Mouse (Mus musculus): ENCODE measurements around the gene Prss8.
A peak's percentile ranks its signal among the peaks of the same experiment; 100 is the strongest.
"Not testable (repeated sequence)": the region's sequence is repeated elsewhere in the genome, so short reads cannot be mapped to it uniquely, and the experiment has no call there.

Gene Prss8

DNA sequence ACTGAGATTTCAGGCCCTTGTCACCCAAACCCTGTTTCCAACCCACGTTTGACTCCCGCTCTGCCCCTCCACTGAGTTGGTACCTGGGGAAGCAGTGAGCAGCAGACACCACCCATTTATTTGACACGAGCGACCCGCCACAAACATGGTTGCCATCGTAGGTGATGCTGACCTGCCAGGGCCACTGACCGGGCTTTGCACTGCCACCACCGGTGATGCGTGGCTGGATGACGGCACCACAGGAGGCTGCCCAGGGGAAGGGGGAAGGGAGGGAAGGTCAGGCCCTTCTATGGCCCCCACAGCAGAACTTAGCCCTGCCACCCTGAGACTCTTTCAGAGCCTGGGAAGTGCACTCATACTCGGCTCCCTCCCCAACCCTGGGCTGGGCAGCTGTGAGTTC lies 2.2 kb downstream of the Prss8 start:
- DNase-seq = no peak

DNA sequence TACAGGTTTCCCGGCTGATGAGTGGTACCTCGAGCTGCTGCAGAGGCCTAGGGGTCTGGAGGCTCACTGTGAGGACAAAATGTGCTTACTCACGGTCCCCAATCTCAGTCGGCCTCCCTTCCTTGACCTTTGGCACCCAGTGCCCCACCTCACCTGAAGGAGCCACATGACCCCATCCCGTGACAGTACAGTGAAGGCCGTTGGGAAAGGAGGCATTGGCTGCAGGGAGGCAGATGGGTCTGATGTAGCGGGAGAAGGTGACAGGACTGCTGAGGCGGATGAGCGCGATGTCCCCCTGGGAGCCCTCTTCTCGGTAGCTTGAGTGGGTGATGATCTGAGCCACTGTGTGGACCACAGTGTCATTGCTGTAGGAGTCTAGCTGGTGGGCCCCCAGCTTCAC lies 3.1 kb downstream of the Prss8 start:
- peak; percentile 76 for DNase-seq

DNA sequence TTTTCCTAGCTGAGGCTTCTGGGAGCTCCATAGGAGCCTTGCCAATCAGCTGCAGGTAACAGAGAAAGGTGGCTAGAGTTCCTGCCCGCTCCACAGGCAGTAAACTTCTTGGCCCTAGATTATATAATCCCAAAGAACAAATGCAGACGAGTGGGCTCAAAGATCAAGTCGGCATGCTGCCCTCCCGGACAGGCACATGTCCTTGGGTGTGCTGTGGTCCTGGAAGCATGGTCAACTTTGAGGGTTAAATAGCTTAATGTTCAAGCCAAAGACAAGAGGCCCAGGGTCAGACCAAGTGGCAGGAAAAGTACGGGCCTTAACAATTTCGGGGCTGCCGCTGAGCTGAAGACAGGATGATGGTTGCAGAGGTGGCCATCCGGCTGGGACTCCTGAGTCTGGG lies 3.8 kb downstream of the Prss8 start:
- DNase-seq = peak; percentile 82

DNA sequence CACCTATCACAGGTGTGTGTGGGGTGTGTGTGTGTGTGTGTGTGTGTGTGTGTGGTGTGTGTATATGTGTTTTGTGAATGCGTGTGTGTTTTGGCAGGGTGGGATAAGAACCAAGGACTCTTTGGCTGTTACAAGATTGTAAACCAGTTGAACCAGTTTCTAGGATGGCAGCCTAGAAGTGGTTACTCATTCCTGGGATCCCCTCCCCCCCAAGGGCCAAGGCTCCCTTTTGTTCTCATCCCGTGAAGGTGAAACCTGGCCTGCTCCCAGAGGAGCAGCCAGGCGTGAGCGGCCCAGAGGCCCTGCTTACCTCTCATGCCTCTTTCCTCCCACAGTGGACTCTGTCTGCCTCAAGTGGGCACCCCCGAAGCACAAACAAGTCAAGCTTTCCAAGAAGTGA lies 4.7 kb downstream of the Prss8 start:
- DNase-seq = peak; percentile 92

DNA sequence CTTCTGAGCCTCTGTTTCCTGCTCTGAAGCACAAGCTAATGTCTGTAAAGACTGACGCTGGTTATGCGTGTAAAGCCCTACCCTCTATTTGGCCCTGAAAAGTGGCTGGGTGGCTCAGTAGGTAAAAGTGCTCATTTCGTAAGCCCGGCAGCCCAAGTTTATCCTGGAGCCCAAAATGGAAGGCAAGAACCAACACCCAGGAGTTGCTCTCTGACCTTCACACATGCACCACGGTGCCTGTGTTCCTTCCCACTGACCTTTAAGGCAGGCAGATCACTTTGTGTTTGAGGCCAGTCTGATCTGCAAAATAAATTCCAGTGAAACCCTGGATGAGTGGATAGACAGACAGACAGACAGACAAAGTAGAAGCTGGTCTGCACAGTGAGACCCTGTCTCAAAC lies 6.2 kb downstream of the Prss8 start:
- DNase-seq = no peak

DNA sequence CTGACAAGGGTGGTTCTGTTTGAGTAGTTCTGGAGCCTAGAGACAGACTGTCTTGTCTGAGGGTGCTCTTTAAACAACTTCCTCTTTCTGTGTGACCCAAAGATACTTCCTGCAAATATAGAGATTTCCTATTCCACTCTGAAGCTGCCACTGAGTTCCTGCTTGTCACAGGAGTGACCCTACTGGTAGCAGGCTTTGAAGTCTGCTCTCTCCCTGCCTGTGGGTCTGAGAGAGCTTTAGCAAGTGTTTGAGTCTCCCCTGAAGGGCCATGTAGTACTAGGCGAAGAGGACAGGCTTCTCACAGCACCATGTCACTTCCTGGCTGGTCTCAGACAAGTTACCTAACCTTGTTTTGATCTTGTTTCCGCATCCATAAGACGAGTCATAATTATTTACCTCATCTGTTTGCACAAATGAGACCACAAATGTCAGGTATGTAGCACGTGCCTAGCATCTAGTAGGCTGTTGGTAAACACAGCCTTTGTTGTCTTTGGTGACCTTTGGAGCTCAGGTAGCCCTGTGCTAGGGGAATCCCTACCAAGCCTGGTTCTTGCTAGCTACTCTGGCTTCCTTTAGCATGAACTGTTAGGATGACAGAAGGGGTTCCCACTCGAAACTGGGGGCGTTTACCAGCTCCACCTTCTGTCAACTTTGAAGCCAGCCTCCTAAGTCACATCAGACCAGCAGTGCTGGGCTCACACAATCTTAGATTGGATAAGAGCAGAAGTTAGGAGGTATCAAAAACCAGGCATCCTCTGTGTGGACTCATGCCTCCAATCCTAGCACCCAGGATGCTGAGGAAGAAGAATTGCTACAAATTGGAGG lies 7.2 kb downstream of the Prss8 start:
- DNase-seq = no peak

DNA sequence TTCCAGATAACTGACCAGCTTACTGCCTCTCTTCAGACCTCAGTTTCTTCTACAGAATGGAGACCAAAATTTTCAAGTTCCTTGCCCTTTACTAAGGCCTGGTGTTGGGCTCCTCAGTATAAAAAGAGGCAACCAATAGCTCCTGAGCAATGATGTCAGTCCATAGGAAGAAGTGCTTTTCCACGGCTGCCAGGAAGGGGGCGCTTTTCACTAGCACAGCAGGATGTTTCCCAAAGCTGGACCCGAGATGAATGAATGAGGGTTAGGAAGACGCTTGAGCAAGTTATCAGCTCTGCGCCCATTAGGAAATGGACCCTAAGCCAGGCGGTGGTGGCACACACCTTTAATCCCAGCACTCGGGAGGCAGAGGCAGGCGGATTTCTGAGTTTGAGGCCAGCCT lies 8.4 kb downstream of the Prss8 start:
- no peak for DNase-seq

DNA sequence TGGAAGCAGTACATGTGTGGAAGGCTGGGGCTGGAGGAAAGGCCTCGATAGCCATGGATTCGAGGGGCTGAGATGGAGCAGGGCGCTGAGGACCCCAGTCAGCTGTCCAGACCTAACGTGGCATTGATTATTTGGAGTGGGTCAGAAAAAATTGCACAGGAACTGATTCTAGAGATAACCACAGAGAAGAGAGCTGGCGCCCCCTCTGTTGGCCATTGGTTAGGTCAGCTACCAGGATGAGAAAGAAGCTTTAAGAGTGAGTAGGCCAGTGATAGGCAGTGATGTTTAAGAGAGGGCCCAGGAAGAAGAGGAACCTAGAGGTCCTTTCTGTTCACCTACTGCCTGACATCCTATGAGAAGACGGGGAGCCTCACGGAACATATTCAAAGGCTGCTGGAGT lies 10.6 kb downstream of the Prss8 start:
- no peak for DNase-seq

DNA sequence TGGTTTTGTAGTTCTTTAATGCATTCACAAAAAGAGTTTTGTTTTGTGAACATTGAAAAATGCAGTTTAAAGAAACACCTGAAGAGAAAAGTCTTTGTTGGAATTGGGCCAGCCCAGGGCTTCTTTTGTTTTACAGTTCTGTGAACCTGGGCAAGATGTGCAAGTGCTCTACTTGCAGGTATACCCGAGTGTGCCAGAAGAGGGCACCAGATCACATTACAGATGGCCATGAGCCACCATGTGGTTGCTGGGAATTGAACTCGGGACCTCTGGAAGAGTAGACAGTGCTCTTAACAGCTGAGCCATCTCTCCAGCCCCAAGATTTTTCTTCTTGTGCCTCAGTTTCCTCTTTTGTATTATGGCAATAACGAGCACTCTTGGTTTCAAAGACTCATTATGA lies 11.7 kb downstream of the Prss8 start:
- peak; percentile 73 for DNase-seq

DNA sequence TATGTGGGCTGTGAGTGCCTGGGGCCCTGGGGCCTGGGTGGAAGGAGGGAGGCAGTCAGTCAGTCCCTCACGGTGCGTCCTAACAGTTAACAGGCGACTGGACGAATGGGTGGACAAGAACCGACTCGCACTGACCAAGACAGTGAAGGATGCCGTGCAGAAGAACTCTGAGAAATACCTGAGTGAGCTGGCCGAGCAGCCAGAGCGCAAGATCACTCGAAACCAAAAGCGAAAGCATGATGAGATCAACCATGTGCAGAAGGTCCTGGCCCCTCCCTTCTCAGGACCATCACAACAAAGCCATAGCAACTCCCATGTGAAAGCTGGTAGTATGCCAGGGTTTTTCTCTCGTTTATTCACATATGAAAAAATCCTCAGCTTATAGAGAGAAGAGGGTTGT lies 14.6 kb downstream of the Prss8 start:
- DNase-seq = no peak

DNA sequence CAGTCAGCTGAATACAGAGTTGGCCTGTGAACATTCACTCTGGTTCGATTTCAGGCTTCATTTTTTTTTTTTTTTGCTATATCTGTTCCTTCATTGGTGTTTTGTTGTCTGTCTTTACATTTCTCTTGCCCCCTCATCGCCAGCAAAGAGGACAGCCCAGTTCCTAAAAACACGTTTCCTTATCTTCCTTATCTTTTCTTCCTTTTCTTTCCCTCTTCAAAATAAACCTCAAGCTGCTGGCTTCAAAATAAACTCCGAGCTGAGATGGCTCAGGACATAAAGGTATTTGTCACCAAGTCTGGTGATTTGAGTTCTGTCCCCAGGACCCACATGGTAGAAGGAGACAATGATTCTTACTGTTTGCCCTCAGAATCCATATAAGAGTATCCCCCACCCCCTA lies 17.0 kb downstream of the Prss8 start:
- DNase-seq = no peak

DNA sequence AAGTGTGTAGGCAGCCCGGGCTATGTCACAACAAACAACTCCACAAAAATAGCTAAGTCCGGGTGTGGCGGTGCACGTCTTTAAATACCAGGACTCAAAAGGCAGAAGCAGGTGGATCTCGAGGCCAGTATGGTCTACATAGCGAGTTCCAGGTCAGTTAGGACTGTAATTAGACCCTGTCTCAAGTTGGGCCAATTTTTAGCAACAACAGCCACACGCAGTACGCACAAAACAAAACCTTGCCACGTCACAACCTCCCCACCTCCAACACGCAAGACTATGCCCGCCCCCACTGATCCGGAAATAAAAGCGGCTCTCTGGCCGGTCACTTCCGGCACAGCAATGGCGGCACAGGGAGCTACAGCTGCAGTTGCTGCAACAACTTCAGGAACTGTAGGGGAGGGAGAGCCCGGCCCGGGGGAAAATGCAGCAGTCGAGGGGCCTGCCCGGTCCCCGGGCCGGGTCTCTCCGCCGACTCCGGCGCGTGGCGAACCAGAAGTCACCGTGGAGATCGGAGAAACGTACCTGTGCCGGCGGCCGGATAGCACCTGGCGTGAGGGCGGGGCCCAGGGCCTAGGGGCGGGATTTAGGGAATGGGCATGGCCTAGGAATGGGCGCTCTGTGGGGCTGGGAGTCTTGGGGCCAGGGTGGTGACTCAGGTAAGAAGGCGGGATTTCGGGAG lies 17.6 kb downstream of the Prss8 start, which contains the start of gene Kat8:
Gene Kat8, plus strand, starts transcription at position 327 of the 682 bp plus-strand sequence.
- DNase-seq = peak; percentile 94

DNA sequence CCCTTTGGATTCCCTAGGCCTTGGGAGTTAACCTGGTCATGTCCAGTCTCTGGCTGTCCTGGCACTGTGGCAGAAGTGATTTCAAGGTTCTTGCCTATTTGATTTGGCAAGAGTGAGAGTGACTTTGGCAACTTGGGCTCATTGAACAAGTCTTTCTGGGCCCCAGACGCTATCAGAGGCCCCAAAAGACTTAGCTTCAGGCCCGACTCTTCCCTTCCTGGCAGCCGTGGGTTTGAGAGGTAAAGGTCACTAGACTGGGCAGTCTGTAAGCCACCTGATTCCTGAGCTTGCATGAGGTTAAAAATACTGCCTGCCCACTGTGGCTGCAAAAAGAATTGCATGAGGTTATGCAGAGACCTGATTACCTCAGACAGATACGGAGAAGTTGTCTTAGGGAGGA lies 21.2 kb downstream of the Prss8 start:
- no peak for DNase-seq

DNA sequence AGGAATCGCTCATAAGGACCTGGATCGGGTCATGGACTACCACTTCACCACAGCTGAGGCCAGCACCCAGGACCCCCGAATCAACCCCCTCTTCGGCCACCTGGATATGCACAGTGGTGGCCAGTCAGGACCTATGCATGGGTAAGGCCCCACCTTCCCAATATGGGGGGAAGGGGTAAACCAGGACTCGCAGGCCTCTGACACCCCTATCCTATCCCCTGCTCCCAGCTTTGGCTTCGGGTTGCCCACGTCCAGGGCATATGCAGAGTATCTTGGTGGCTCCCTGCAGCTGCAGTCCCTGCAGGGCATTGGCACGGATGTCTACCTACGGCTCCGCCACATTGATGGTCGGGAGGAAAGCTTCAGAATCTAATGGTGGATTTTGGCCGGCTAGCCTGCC lies 22.0 kb downstream of the Prss8 start:
- DNase-seq = no peak

DNA sequence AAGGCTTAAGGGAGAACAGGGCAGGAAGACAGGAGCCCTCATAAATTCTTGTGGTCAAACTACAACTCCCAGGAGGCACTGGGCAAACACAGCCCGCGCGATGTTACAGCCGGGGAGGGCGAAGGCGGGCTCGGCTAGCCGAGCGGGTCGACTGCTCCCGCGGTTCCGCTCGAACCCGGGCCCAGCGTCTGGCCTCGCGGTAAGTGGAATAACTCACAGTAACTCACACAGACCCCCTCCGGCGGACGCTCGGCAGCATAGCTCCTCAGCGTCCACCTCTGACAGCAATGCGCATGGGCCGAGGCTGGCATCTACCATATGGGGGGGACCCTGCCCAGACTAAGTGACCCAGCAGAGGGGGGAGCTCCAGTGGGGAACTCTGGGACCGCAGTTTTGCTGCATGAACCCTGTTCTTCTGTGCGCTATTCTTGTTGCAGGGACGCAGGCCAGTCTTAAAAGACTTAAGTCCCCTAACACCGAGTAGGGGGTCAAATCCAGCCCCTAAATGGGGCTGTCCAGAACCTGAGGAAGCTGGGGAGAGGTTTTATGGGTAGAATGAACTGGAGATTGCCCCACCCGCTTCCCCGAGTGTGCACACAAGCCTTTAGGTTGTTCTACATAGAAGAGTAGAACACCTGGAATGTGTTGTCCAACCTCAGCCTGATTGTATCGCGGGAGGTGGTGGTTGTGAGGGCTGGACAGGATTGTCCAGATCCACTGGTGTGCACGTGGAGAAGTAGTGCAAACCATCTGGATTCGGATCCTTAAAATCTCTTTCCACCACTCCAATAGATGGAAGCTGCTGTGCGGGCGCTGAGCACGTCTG lies 25.7 kb downstream of the Prss8 start, which contains the start of gene Bckdk:
Gene Bckdk, plus strand, starts transcription at position 112 of the 826 bp plus-strand sequence.
- peak; percentile 87 for DNase-seq

DNA sequence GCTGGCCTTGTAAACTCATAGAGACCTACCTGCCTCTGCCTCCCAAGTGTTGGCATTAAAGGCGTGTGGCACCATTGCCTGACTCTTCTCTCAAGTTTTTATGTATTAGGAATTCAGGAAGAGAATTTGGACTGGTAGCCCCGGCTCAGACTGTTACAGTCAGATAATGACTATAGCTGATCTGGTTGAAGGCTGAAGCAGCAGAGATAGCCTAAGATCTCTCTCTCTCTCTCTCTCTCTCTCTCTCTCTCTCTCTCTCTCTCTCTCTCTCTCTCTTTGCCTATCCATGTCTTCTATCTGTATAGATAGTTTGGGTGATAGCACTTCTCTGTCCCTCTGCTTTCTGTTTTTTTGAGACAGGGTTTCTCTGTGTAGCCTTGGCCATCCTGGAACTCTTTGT lies 28.1 kb downstream of the Prss8 start:
- no peak for DNase-seq

DNA sequence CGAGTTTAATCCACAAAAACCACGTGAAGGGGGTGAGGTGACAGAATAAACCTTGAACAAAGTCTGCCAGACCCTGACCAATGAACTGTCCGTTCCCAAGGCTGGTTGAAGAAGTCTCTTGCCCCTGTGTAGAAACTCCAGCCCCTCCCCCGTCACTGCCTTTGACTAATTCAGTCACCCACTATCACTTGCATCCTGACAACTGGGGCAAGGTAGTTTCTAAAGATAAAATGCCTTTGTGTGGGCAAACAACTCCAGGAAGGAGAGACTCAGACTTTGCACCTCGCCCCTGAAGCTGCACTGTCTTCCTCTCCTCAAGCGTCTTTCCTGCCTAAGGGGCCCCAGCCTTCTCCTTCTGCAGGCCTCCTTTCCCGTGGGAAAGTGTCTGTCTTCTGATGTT lies 29.9 kb downstream of the Prss8 start:
- DNase-seq = no peak

DNA sequence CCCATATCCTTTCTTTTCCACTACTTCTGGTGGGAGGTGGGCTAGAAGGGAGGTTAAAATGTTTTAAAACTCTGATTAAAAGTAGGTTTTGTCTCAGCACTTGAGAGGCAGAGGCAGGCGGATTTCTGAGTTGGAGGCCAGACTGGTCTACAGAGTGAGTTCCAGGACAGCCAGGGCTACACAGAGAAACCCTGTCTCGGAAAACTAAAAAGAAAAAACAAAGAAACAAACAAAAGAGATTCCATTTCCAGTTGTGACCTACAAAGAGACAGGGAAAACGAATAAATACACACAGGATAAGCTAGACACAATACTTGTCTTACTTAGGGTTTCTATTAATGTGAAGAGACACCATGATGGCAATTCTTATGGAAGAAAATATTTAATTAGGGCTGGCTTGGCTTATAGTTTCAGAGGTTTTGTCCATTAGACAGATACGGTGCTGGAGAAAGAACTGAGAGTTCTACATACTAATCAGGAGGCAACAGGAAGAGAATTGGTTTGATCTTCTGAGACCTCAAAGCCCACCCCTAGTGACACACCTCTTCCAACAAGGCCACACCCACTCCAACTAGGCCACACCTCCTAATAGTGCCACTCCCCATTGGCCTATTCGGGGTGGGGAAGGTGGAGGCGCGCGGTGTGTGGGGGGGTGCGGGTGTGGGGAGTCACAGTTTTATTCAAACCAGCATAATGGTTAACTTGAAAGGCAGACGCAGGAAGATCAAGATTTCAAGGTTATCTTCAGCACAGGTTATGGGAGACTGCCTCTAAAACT lies 31.5 kb downstream of the Prss8 start:
- peak; percentile 38 for DNase-seq

DNA sequence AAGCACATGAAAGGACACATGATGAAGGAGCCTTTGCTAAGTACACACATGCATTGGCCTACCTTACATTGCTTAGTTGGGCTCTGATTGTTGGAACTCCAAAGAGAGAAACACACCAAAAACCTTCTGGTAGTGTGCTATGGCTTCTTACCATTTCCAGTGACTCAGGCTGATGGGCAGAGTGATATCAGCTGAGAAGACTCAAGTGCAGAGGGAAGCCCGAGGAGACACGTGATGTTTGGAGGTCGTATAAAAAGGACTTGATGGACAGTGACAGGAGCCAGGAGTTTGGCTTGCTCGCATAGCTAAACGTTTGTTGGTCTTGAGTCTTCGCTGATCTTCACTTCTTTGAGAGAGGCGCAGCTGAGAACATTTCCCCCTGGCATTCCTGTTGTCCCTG lies 32.4 kb downstream of the Prss8 start:
- DNase-seq = no peak

DNA sequence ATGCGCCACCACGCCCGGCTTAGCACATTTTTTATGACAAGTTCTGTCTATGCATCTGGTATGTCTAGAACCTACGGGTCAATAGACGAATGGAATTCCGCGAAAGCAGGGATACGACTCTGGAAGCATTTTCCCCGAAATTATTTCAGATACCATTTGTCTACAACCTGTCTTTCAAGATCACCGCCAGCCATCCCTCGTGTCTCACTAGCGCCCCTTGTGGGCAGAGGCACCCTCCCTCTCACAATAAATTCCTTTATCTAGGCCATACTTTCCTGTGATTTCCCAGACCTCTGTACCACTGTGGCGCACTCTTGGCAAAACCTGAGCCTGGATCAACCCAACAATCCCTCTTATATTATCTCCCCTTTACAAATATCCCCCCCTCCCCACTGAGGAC lies 33.5 kb downstream of the Prss8 start:
- peak; percentile 50 for DNase-seq

DNA sequence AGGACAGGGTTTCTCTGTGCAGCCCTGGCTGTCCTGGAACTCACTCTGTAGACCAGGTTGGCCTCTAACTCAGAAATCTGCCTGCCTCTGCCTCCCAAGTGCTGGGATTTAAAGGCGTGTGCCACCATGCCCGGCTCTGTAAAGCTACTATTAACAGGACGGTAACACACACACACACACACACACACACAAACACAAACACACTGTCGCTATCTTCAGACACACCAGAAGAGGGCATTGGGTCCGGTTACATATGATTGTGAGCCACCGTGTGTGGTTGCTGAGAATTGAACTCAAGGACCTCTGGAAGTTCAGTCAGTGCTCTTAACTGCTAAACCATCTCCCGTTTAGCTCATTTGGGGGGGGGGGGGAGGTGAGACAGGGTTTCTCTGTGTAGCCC lies 34.0 kb downstream of the Prss8 start:
- DNase-seq = not testable (repeated sequence)

DNA sequence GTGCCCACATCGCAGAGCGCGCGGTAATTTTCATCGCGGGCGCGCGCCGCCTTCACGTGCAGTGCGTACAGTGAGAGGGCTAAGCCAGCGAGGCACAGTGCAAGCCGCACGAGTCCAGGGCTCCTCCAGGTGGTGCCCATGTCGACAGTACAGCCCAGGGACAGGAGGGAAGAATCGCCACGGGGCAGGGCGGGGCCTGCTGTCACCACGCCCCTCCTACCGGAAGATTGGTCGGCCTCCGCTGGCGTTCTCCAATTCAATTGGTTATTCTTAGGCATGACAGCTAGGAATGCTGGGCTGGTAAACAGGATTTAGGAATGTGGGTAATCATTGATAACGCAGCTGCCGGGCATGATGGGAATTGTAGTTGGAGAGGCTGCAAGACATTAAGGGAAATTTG lies 34.5 kb downstream of the Prss8 start, which contains the start of the genes Gm21974 and Vkorc1:
Gene Gm21974, minus strand, starts transcription at position 13 of the 400 bp plus-strand sequence.
Gene Vkorc1, minus strand, starts transcription at position 176 of the 400 bp plus-strand sequence.
- peak; percentile 98 for DNase-seq

Measured in kidney, postnatal 14 days (tissue).